Mouse (Mus musculus) heart, postnatal 36 days (tissue): ENCODE measurements at regions not wholly inside any gene's neighbourhood (a gene's known extent, or its start where the extent isn't known, plus 50 kb on each side); places are given as distances from the start of the nearest gene placed in this dataset.

Experiments
- DNase-seq, 2 experiments: peaks; one replicate each; pipeline ENCODE4 v3.0.0; 2021 to 2022
- intact Hi-C: fragments of 180-260 bp; cut with DNase I; formaldehyde crosslinking; loops from one replicate; pipeline ENCODE4 v1.15.1; 2025

GRCm38 (mm10) chr10:98268511-98268910 lies 542.0 kb upstream of the C030005K15Rik start:
- no peak for DNase-seq
- intact Hi-C loops = no loop called here

DNA sequence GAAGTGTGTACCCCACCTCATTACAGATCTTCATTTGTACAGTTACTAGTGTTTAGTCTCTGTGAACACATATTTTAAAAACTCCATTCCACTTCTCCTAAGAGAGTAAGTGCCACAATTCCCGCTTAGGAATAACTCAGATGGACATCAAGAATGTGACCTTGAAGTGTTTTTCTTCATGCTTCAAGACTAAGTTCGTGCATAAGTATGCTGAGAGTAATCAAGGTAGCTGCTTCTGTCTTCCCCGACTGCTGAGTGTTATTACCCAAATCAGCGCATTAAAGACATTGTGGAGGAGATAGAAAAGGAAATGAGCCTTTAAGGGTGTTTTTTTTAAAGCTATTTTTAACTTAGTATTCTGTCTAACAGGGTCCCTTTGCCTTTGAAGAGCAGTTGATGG lies 565.1 kb upstream of the C030005K15Rik start:
- DNase-seq = no peak
- intact Hi-C loops = no loop called here

DNA sequence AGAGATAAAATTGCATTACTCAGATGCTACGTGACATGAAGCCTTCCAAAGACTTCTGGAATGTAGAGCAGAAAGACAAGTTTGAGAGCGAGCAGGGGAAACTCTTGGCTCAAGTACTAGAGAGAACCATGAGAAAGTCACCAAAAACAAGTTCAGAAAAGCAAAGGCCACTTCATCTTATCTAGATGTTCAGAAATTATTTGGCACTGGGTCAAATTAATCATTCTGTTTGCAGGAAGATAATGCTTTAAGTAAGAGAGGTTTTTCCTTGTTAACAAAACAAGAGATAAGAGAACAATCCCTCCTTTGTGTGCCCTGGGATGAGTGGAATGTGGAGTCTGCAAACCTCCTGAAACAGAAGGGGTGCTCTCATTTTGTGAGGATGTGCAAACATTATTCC lies 565.6 kb upstream of the C030005K15Rik start:
- intact Hi-C loops = no loop called here
- DNase-seq = no peak

DNA sequence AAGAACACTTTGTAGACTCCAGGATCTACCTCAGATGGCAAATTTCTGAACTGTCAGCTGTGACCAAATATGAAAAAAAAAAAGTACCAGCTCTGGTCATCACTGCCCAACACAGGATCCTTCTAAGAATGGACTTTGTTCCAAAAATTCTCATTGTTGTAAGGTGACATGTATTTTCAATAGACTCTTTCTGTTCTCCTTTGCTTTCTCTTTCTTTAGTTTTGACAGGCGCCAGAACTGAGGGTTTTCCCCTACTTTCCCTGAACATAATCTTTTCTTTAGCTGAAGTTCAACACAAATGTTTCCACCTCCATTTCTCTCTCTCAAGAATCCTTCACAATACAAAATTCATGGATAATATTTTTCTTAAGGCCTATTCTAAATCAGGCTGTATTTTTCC lies 579.1 kb upstream of the C030005K15Rik start:
- intact Hi-C loops = no loop called here
- DNase-seq = no peak

DNA sequence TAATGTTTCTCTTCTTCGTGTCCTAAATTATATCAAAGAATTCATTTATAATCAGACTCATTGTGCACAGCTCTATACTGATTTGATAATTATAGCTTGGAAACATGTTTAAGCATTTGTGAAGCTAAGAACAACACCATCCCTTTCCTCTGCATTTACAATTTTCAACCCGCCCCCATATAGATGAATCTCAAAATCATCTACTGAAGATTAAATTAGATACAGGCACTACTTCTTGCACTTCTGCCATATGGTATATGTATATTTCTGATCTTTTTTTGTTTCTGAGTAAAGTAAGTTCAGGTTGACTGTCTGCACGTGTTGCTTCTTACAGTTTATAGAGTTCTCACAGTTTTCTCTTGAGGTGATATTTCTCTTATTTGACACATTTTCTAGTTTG lies 583.1 kb upstream of the C030005K15Rik start:
- intact Hi-C loops = no loop called here
- no peak for DNase-seq

DNA sequence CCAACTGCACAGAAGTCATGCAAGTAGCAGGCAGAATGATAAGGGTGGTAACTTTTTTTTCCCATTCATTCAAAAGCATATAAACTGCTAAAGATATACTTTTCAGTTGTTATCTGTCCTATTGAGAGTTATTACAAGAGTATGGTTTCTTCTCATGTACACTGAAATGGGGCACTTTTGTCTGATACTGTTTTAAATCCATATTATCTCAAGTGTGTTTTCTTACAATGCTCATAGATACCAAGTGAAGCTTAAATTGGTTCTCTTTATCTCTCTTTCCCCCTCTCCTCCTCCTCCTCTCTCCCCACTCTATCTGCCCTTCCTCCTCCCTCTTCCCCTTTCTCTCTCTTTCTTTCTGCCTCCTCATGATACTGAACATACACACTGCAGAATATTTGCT lies 584.8 kb upstream of the C030005K15Rik start:
- intact Hi-C loops = no loop called here
- DNase-seq = no peak

DNA sequence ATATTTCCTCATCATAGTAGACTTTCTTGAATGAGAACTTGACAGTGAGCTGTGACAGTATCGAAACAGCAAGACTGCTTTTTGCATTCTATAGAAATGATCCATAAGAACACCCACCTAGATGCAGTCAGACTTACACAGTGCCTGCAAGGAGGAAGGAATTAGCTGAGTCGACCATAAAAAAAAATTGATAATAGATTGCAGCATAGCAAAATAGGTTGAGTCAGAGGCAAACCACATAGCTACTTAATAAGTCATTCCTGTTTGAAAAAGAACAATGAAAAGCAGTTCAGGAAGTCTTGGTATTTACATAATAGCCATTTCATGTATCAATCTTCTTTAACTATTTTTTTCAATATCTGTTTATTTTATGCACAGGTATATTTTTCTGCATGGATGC lies 591.9 kb upstream of the C030005K15Rik start:
- intact Hi-C loops = no loop called here
- no peak for DNase-seq

DNA sequence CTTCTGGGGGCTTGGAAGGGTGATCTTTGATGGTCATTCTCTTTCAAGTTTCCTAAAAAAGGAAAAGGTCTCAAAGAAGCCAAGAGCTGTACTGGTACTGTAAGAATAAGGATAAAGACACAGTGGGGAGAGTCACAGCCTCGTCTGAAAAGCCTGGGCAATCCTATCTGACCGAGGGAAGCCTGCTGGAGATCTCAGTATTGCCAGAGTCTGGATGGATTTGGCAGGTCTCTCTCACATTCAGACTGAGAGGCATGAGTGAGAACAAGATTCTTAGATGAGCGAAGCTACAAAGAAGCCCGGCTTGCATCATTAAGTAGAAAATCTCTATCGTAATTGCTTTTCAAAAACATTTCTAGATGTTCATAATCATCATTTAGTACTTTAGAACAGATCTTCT lies 590.4 kb upstream of the Atp2b1 start:
- DNase-seq = no peak
- intact Hi-C loops = no loop called here

- no peak for DNase-seq
- intact Hi-C loops = no loop called here
These were observed 589.6 kb upstream of the Atp2b1 start for GRCm38 (mm10) chr10:98324591-98324990.

DNA sequence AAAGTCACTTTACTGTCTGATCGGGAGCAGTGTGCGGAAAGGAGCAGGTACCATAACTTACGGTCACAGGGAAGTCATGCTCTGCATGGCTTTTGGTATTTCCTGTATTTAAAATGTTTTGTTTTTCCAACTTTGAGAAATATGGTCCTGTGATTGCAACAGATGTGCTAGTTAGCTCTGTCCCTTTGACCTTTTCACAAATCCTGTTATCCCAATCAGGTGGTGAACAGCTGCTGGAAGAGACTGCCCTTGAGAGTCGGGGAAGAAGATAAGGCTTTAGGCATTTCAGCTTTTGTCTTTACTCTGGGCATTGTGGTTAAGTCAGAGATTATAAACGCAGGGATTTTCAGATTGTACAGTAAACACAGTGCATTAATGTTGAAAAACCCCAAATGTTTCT lies 588.5 kb upstream of the Atp2b1 start:
- DNase-seq = no peak
- intact Hi-C loops = no loop called here

- no peak for DNase-seq
- intact Hi-C loops = no loop called here
These were observed 581.5 kb upstream of the Atp2b1 start for GRCm38 (mm10) chr10:98332682-98333081.

GRCm38 (mm10) chr10:98333411-98334067 lies 580.7 kb upstream of the Atp2b1 start:
- intact Hi-C loops = no loop called here
- DNase-seq = peak; percentile 25 to 29

GRCm38 (mm10) chr10:98343827-98344226 lies 570.4 kb upstream of the Atp2b1 start:
- intact Hi-C loops = no loop called here
- DNase-seq = no peak

DNA sequence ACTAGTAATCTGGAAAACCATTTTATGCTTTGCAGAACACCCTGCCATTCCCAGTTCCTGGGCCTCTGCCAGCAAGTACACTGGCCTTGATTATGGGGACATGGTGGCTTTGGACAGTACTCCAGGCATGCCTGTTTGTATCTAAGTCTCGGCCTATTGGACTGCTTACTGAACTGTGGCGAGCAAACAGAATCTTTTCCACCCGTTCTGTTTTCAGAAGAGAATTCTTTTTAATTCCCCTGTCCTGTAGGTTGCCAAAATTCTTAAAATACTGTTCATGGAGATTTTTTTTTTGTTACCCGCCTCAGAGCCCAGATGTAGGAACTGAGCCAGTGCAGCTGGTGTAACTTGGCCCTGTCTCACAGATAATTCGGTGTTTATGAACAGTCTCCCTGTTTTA lies 564.7 kb upstream of the Atp2b1 start:
- intact Hi-C loops = no loop called here
- peak; percentile 54 to 64 for DNase-seq

- no peak for DNase-seq
- intact Hi-C loops = no loop called here
These were observed 563.8 kb upstream of the Atp2b1 start for GRCm38 (mm10) chr10:98350318-98350926.

DNA sequence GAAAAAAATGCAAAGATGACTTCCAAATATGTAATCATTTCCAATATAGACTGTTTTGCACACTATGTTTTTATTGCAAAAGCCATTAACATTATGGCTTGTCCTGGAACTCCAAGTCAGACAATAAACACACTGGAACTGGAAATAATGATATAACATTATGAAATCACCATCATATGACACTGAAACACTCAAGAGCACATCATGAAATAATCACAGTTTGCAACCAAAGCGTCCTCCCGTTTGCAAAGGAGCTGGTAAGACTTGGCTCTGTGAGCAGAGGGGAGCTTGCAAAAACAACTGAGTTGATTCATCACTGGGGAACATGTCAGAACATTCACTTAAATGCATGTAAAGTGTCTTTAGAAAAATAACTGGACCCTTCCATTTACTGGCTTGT lies 562.1 kb upstream of the Atp2b1 start:
- intact Hi-C loops = no loop called here
- DNase-seq = no peak

GRCm38 (mm10) chr10:98354486-98354885 lies 559.7 kb upstream of the Atp2b1 start:
- intact Hi-C loops = no loop called here
- no peak for DNase-seq

DNA sequence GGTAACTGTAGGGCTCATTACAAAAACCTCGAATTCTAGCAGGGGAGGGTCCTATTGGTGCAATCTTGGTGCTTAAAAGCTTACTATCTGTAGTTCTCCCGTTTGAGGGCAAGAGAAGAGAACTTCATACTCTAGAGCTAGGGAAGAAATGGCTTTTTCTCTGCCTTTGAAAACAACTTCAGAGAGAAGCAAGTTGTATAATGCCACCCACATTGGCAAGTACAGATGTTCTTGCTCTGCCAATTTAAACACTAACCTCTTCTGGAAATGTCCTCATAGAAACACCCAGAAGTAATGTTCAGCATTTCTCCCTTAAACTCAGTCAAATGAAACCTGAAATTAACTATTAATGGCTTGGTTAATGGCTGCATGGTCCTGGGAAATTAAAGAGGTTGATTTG lies 549.6 kb upstream of the Atp2b1 start:
- intact Hi-C loops = no loop called here
- no peak for DNase-seq

- peak; percentile 3 to 6 for DNase-seq
- intact Hi-C loops = no loop called here
These were observed 541.6 kb upstream of the Atp2b1 start for GRCm38 (mm10) chr10:98372561-98372960.

- intact Hi-C loops = no loop called here
- DNase-seq = no peak
These were observed 540.9 kb upstream of the Atp2b1 start for GRCm38 (mm10) chr10:98373314-98373713.

DNA sequence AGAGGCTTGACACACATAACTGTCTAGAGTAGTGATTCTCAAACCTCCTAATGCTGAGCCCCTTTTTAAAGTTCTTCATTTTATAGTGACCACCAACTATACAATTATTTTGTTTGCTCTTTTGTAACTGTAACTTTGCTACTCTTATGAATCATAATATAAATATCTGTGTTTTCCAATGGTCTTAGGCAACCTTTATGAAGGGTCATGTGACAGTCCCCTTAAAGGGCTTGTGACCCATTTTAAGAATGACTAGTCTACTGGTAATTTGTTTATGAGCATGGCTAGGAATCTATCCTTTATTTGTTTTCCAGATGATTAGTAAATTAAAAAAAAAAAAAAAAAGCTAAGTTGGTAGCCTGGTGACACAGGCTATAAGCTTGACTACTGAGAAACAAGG lies 539.5 kb upstream of the Atp2b1 start:
- no peak for DNase-seq

GRCm38 (mm10) chr10:98388543-98388942 lies 525.7 kb upstream of the Atp2b1 start:
- DNase-seq = no peak
- intact Hi-C loops = no loop called here

More for the DNA sequence above, 539.5 kb upstream of the Atp2b1 start:
- intact Hi-C loops = no loop called here

- intact Hi-C loops = no loop called here
- no peak for DNase-seq
These were observed 514.3 kb upstream of the Atp2b1 start for GRCm38 (mm10) chr10:98399864-98400263.
